Mouse (Mus musculus): Measurements from ENCODE around the gene Aplp2. TPM values are rescaled to one million over a fixed set of nuclear protein-coding genes. Genes with fewer than 3 reads are reported as not detected.

Aplp2 gene
- total RNA-seq, 2 experiments from 2014 or later, result 304 to 309 TPM

- intact Hi-C loops (cut with DNase I), result no loop called here
- no peak for DNase-seq
These were observed 23.9 kb upstream of the Aplp2 start for GRCm38 (mm10) chr9:31235489-31235888.

DNA sequence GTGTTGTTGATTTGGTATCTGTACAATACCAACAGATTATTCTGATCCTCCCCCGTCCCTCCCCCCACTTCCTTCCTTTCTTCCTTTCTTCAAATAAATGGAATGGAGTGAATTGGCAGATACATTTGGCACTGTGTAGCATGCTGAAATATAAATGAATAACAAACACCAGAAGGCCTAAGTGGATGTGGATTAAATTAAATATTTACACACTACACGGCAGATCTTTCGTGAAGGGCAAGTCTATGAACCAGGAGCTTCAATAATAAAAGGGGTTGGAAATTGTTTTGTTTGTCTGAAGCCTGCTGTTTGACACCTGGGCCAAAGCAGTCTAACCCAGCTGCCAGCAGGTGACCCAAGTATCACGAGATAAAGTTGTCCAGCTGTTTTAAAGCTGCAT is 23.4 kb upstream of the Aplp2 start:
- no peak for DNase-seq
- intact Hi-C loops (cut with DNase I), result no loop called here

- no peak for DNase-seq
- intact Hi-C loops (cut with DNase I), result no loop called here
These were observed 14.9 kb upstream of the Aplp2 start for GRCm38 (mm10) chr9:31226541-31226940.

DNA sequence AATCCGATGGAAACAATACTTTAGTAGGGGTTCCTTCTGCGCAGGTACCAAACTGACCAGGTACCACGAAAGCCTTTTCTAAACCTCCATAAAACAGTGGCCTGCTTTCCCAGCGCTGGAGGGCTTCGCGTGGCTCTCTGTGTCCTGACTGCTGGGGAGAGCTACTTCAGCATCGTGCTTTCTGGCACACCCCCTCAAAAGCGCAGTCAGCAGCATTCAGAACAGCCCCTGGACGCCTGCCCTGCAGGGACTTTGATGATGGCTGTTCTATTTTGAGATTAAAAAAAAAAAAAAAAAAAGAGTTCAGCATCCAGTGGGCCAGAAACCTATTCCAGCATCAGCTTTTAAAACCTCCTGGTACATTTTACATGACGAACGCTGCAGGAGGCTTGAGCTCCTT is 14.2 kb upstream of the Aplp2 start:
- intact Hi-C loops (cut with DNase I), result no loop called here
- DNase-seq, result peak; percentile 54

- intact Hi-C loops (cut with DNase I), result no loop called here
These were observed 11.9 kb upstream of the Aplp2 start for GRCm38 (mm10) chr9:31223475-31223874.

GRCm38 (mm10) chr9:31221170-31221569 is 9.6 kb upstream of the Aplp2 start:
- intact Hi-C loops (cut with DNase I), result no loop called here
- DNase-seq, result no peak

More at GRCm38 (mm10) chr9:31223475-31223874, 11.9 kb upstream of the Aplp2 start:
- DNase-seq, result no peak

GRCm38 (mm10) chr9:31217631-31218380 is 6.2 kb upstream of the Aplp2 start:
- no peak for DNase-seq
- intact Hi-C loops (cut with DNase I), result no loop called here

- DNase-seq, result no peak
These were observed 939 bp upstream of the Aplp2 start for GRCm38 (mm10) chr9:31212500-31213008.

GRCm38 (mm10) chr9:31210749-31211689 is 596 bp downstream of the Aplp2 start:
- DNase-seq, result peak; percentile 68 to 74
- intact Hi-C loops (cut with DNase I), result loop anchor here (1.0 to 5.0 kb wide), 4 partner anchors 41 to 138 kb away; partner anchors contain the start of gene Prdm10

More at GRCm38 (mm10) chr9:31212500-31213008, 939 bp upstream of the Aplp2 start:
- intact Hi-C loops (cut with DNase I), result loop anchor here (5.0 kb wide), 2 partner anchors 40 to 45 kb away; no protein-coding TSS in a partner anchor

GRCm38 (mm10) chr9:31210163-31210562 is 1.5 kb downstream of the Aplp2 start:
- DNase-seq, result no peak
- intact Hi-C loops (cut with DNase I), result loop anchor here (2.0 to 5.0 kb wide), 3 partner anchors 42 to 139 kb away; no protein-coding TSS in a partner anchor

- DNase-seq, result no peak
- intact Hi-C loops (cut with DNase I), result no loop called here
These were observed 2.1 kb downstream of the Aplp2 start for GRCm38 (mm10) chr9:31209502-31209901.

DNA sequence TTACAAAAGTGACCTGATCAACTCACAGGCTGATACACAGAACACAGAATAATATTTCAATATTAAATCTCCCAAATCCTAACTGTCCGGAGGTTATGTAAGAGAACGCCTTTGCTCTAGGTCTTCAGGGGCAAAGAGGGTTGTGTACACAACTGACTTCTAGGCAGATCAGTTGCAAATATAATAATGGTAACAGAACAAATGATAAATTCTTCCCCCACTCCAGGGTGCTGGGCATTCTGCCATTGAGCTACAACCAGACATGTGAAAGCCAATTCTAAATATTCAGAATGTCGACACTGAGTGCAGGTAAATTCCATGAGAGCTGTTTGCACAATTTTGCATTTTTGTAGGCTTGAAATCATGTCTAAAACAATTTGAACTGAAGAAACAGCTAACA is 3.9 kb downstream of the Aplp2 start:
- DNase-seq, result peak; percentile 22 to 34

DNA sequence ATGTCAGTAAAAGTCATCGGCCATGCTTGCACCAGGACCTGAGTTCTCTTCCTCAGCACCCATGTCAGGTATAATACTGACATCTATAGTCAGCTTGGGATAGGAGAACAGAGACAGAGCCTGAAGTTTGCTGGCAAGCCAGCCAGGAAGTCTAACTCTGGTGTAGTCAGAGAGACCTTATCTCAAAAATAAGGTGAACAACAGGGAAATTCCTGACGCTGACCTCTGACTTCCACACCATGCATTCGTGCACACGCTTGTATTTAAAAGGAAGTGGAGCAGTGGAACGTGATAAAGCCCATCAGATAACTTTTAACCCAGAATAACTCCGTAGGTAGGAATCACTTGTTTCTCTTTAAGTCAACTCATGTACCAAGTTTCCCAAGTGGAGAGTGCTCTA is 6.9 kb downstream of the Aplp2 start:
- intact Hi-C loops (cut with DNase I), result no loop called here
- DNase-seq, result peak; percentile 20

More for the DNA sequence above, 3.9 kb downstream of the Aplp2 start:
- intact Hi-C loops (cut with DNase I), result no loop called here

GRCm38 (mm10) chr9:31203571-31204210 is 7.9 kb downstream of the Aplp2 start:
- DNase-seq, result peak; percentile 22 to 29
- intact Hi-C loops (cut with DNase I), result no loop called here

DNA sequence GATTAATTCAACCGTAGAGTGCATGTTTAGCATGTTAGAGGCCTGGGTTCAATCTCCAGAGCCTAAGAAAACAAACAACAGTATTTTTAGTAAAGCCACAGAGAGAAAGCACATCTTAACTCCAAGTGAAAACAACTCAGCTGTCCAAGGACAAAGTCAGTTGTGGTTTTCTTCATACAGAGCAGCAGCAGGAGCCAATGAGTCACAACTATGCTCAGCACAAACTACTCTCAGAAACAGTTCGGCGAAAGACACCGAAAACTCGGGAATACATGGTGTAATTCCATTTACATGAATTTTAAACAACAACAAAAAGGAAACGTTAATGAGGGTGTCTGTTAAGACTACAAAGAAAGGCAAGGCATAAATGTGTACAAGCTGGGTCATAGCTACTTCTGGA is 8.5 kb downstream of the Aplp2 start:
- intact Hi-C loops (cut with DNase I), result no loop called here
- no peak for DNase-seq

DNA sequence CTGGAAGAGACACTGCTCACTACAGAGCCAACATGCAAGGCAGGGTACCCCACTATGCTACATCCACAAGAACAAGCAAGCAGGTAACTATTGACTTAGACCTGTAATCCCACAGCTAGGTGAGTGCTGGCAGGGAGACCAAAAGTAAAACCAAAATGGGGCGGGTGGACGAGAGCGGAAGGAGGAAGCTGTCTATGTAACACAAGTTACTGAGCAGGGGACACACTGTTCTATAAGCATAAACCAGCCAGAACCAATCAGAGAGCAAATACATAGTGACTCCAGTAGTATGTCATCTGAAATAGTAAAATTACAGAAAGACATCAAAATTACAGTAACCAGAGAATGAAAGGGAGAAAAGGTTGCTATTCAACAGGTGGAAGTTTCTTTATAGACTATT is 13.0 kb downstream of the Aplp2 start:
- no peak for DNase-seq
- intact Hi-C loops (cut with DNase I), result no loop called here

DNA sequence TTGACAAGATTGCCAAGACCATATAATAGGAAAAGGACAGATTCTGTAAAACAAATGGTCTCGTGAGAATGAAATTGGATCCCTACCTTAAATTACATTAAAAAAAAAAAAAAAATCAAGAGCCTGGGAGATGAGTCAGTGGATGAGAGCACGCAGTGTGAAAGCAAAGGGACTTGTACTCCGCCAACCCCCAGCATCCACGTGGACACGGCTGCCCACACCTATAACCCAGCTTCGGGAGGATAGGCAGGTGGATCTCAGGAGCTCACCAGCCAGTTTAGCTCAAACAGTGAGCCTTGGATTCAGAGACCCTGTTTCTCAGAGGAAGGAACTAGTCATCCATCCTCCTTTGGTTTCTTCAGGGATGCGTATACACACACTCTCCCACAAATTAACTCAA is 13.8 kb downstream of the Aplp2 start:
- intact Hi-C loops (cut with DNase I), result no loop called here
- DNase-seq, result no peak

DNA sequence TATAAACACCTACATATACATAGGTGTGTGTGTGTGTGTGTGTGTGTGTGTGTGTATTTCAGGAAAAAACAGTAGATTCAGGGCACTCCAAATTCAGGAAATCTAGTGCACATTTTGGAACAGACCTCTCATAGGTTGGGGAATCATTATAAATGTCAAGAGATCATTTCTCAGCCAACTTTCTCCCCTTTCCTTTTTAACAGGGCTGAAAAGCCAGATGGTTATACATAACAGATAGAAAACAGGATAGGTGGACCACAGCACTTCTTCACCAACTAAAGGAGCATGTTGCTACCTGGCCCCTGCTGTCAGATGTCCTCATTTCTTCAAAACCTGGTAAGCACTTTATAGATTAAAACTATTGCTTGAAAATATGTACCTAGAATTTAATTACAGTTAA is 14.9 kb downstream of the Aplp2 start:
- intact Hi-C loops (cut with DNase I), result no loop called here

GRCm38 (mm10) chr9:31195573-31195972 is 16.0 kb downstream of the Aplp2 start:
- intact Hi-C loops (cut with DNase I), result no loop called here
- no peak for DNase-seq

More for the DNA sequence above, 14.9 kb downstream of the Aplp2 start:
- DNase-seq, result no peak

DNA sequence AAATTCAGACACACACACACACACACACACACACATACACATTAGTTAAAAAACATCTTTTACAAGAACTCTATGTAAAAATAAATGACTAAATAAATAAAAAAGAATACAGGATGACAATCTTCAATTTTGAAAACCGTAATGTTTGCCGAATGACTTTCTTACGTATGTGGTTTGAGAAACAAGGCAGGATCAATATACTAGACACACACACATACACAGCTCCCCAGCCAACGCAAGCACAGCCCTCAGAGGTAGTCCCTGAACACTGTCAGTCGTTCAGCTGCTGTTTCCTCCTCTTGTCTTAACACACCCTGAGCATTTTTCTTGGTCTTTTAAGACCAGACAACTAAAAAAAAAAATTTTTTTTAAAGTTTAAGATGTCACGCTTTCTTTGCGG is 19.2 kb downstream of the Aplp2 start:
- DNase-seq, result no peak
- intact Hi-C loops (cut with DNase I), result no loop called here

All from heart, postnatal 14 days (tissue).